ENCODE assay signal across 28 mouse cellular contexts in the genomic region with DNA sequence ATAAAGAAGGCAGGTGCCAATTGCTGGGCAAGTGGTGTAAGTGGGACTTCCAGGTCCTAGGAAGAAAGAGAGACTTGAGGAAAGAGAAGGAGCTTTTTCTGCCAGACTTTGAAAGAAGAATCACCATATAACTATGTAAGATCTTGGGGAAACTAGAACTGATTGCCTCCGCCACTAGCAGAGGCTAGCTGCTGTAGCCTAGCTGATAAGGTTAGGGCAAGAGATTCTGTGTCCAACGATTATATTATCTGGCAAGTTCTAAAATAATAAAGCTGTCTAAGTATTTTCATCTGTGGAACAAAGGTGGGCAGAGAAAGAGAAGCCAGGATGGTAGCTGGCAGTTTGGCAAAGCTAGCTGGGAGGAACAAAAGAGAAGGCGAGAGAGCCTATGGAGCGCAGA. TPM values are rescaled to one million over a fixed set of nuclear protein-coding genes. Genes with fewer than 3 reads are reported as not detected.
"Had no signal": no experiment of that assay in that cellular context is flagged by ENCODE, and none has a peak within 500 bp of the region (broad histone marks: within the 10 kb centered on the region; RNA-seq: fewer than 3 reads in every experiment).

No protein-coding gene starts in this region.

- H3K4me2 ChIP-seq: liver, embryonic 13.5 days; lung, embryonic 14.5 days; midbrain, embryonic 13.5 days had no signal

- H3K27ac ChIP-seq: kidney, postnatal 0 days; layer of hippocampus, adult 2 months; liver, embryonic 13.5 days; macrophage; midbrain, embryonic 10.5 days; midbrain, embryonic 13.5 days had no signal

- DNase-seq: kidney, adult 2 months; kidney, postnatal 25 days; layer of hippocampus, adult 9-11 months; liver, embryonic 13.5 days; lung, embryonic 14.5 days; thymus, adult 2 months; thymus, postnatal 14 days had no signal

- H3K9ac ChIP-seq: liver, embryonic 13.5 days; lung, embryonic 14.5 days; midbrain, embryonic 13.5 days had no signal

- H3K4me3 ChIP-seq: layer of hippocampus, adult 2 months; liver, embryonic 13.5 days; midbrain, embryonic 10.5 days; midbrain, embryonic 13.5 days had no signal

- ATAC-seq: lung, postnatal 0 days; midbrain, embryonic 13.5 days; midbrain, embryonic 16.5 days had no signal

- H3K36me3 ChIP-seq: liver, embryonic 13.5 days; midbrain, embryonic 10.5 days; midbrain, embryonic 13.5 days had no signal

- H3K9me3 ChIP-seq: liver, embryonic 13.5 days; midbrain, embryonic 10.5 days; midbrain, embryonic 13.5 days had no signal

RNA-seq across cellular contexts. Expression of a gene that starts 4.1 kb away (rescaled TPM):
- polyA plus RNA-seq: large intestine, adult 2 months; spleen, adult 2 months had no signal

RNA-seq across cellular contexts. Expression of a gene that starts 6.8 kb away (rescaled TPM):
- total RNA-seq: layer of hippocampus, adult 2 months; layer of hippocampus, postnatal 25 days; left cerebral cortex, adult 18-20 months; left cerebral cortex, postnatal 36 days; liver, adult 2 months; megakaryocyte, adult 5-6 weeks had no signal
- polyA plus RNA-seq: kidney, adult 2 months; kidney, embryonic 14.5 days; kidney, postnatal 0 days; large intestine, adult 2 months; limb, embryonic 14.5 days; liver, adult 2 months; liver, embryonic 13.5 days; liver, embryonic 16.5 days; lung, embryonic 14.5 days; lung, postnatal 0 days; macrophage; midbrain, embryonic 10.5 days; midbrain, embryonic 13.5 days; midbrain, embryonic 16.5 days; neural tube, embryonic 14.5 days; small intestine, adult 2 months; spleen, adult 2 months; stomach, embryonic 16.5 days; testis, adult 2 months; thymus, adult 2 months had no signal

RNA-seq across cellular contexts. Expression of a gene that starts 22.6 kb away (rescaled TPM):
- polyA plus RNA-seq: liver, adult 2 months; small intestine, adult 2 months had no signal
